Mouse (Mus musculus) thymus, adult 2 months (tissue): ENCODE results near the gene Des.

Source experiments
- CTCF ChIP-seq: fragments of 200-500 bp; IDR thresholded peaks from 2 replicates; pipeline ENCODE4 v1.5.1; 2012; ENCODE audit warnings: mild to moderate bottlenecking, control low read depth, low read length, moderate library complexity, borderline replicate concordance; ENCODE audit not compliant: control insufficient read depth, poor library complexity, insufficient read depth; ENCODE audit errors: extremely low read depth
- POLR2A ChIP-seq: fragments of 200-500 bp; IDR thresholded peaks from 2 replicates; pipeline ENCODE4 v1.6.1; 2012; ENCODE audit warnings: mild to moderate bottlenecking, low read length, control low read depth, moderate library complexity; ENCODE audit not compliant: control insufficient read depth, poor library complexity, insufficient read depth; ENCODE audit errors: extremely low read depth

- TF ChIP-seq CTCF (no peak), POLR2A (no peak)
These were observed 994 bp downstream of the Des start for GRCm38 (mm10) chr1:75361123-75361522.
